Mouse (Mus musculus) embryonic stem cell, embryonic (primary cell): ENCODE measurements around the gene Gm48552.

ENCODE experiments used
- CTCF ChIA-PET, 4 experiments: fragments of 300-600 bp in 2 of 4; fragments of 350-600 bp in 2 of 4; sonication (Branson Sonifier 250); formaldehyde crosslinking; loops; one replicate each; lab custom pipeline; 2022; ENCODE audit warnings: inconsistent platforms in 2 of 4; lab: Charles Lee
- POLR2A ChIA-PET, 4 experiments: fragments of 300-600 bp in 2 of 4; fragments of 350-600 bp in 2 of 4; sonication (Branson Sonifier 250); formaldehyde crosslinking; loops; one replicate each; lab custom pipeline; 2022; ENCODE audit warnings: antibody characterized with exemption in 4 of 4, inconsistent platforms in 1 of 4; lab: Charles Lee

The Gm48552 gene

GRCm38 (mm10) chr10:81388505-81389055 lies at the start of gene Gm48552:
Gene Gm48552 (plus strand): TSS chr10:81389005.
- ChIA-PET CTCF (interaction anchor here in 2 of 4 experiments (0.5 to 4.9 kb wide), 8 partner anchors 10 to 370 kb away, joined by 4 to 75 read pairs (median 14); partner anchors contain the start of gene Fzr1 (in 1 of the 2)), POLR2A (interaction anchor here in 1 of 4 experiments (1.8 to 4.0 kb wide), 4 partner anchors 10 to 76 kb away, joined by 6 to 24 read pairs (median 15); partner anchors contain the start of gene Fzr1)

- ChIA-PET CTCF (interaction anchor here (0.5 to 7.4 kb wide), 50 partner anchors 9 to 264 kb away, joined by 3 to 155 read pairs (median 4); partner anchors contain the start of genes Cactin (in 2 of the 4), Hmg20b (in 2 of the 4), Pip5k1c (in 2 of the 4) and Atcay (in 1 of the 4)), POLR2A (interaction anchor here in 3 of 4 experiments (0.5 to 3.7 kb wide), 42 partner anchors 10 to 665 kb away, joined by 3 to 32 read pairs (median 4); partner anchors contain the start of genes Cactin (in 3 of the 3), Hmg20b (in 2 of the 3), Pip5k1c (in 2 of the 3) and 4930404N11Rik (in 1 of the 3))
These were observed 48.1 kb upstream of the Gm48552 start for GRCm38 (mm10) chr10:81340551-81341332.

GRCm38 (mm10) chr10:81341333-81341949 lies 47.4 kb upstream of the Gm48552 start:
- ChIA-PET POLR2A (interaction anchor here in 3 of 4 experiments (0.5 to 3.7 kb wide), 39 partner anchors 9 to 666 kb away, joined by 3 to 32 read pairs (median 5); partner anchors contain the start of genes Cactin (in 3 of the 3), Pip5k1c (in 3 of the 3), 4930404N11Rik (in 1 of the 3) and Aes (in 1 of the 3)), CTCF (interaction anchor here (0.5 to 7.4 kb wide), 52 partner anchors 10 to 1354 kb away, joined by 3 to 155 read pairs (median 4); partner anchors contain the start of genes Cactin (in 2 of the 4), Pip5k1c (in 2 of the 4), Tjp3 (in 2 of the 4) and Atcay (in 1 of the 4))

GRCm38 (mm10) chr10:81342686-81343505 lies 45.9 kb upstream of the Gm48552 start, which contains the start of gene Gipc3:
Gene Gipc3 (minus strand): TSS chr10:81343266.
- ChIA-PET POLR2A (interaction anchor here (0.6 to 3.7 kb wide), 18 partner anchors 8 to 1175 kb away, joined by 3 to 21 read pairs (median 4); partner anchors contain the start of genes Pip5k1c (in 2 of the 4), 4930404N11Rik (in 1 of the 4), Cactin (in 1 of the 4) and Eef2 (in 1 of the 4)), CTCF (interaction anchor here (0.5 to 7.4 kb wide), 24 partner anchors 9 to 228 kb away, joined by 3 to 155 read pairs (median 4); partner anchors contain the start of genes Tjp3 (in 2 of the 4), Atcay (in 1 of the 4), Cactin (in 1 of the 4) and Pip5k1c (in 1 of the 4))

GRCm38 (mm10) chr10:81344421-81345161 lies 44.2 kb upstream of the Gm48552 start:
- POLR2A ChIA-PET: no interaction called here

GRCm38 (mm10) chr10:81345162-81345534 lies 43.7 kb upstream of the Gm48552 start:
- POLR2A ChIA-PET: no interaction called here
- CTCF ChIA-PET: no interaction called here

More at GRCm38 (mm10) chr10:81344421-81345161, 44.2 kb upstream of the Gm48552 start:
- CTCF ChIA-PET: interaction anchor here in 1 of 4 experiments (7.4 kb wide), 1 partner anchor 54 kb away, joined by 155 read pairs; the partner anchor contains the start of genes Pip5k1c and Tjp3

GRCm38 (mm10) chr10:81346453-81347067 lies 42.2 kb upstream of the Gm48552 start:
- POLR2A ChIA-PET: interaction anchor here (0.5 to 2.5 kb wide), 58 partner anchors 8 to 795 kb away, joined by 3 to 15 read pairs (median 4); partner anchors contain the start of genes Cactin (in 3 of the 4), Fzr1 (in 3 of the 4), Pip5k1c (in 3 of the 4) and Dohh (in 1 of the 4)

GRCm38 (mm10) chr10:81349146-81349545 lies 39.7 kb upstream of the Gm48552 start:
- ChIA-PET POLR2A (interaction anchor here in 1 of 4 experiments (1.3 kb wide), 1 partner anchor 177 kb away, joined by 3 read pairs; no protein-coding TSS in a partner anchor), CTCF (no interaction called here)

More at GRCm38 (mm10) chr10:81346453-81347067, 42.2 kb upstream of the Gm48552 start:
- CTCF ChIA-PET: interaction anchor here (0.5 to 2.2 kb wide), 27 partner anchors 8 to 923 kb away, joined by 3 to 29 read pairs (median 4); partner anchors contain the start of genes Pip5k1c (in 2 of the 4), Abhd17a (in 1 of the 4), Cactin (in 1 of the 4) and Fzr1 (in 1 of the 4)

- CTCF ChIA-PET: interaction anchor here (0.5 to 2.4 kb wide), 44 partner anchors 10 to 388 kb away, joined by 3 to 29 read pairs (median 5); partner anchors contain the start of genes Pip5k1c (in 4 of the 4), Cactin (in 2 of the 4), Tjp3 (in 2 of the 4) and Fzr1 (in 1 of the 4)
- POLR2A ChIA-PET: interaction anchor here in 3 of 4 experiments (0.5 to 1.7 kb wide), 27 partner anchors 9 to 479 kb away, joined by 3 to 15 read pairs (median 4); partner anchors contain the start of genes Cactin (in 2 of the 3), Fzr1 (in 2 of the 3), Pip5k1c (in 2 of the 3) and 4930404N11Rik (in 1 of the 3)
These were observed 38.8 kb upstream of the Gm48552 start for GRCm38 (mm10) chr10:81349961-81350350.

- CTCF ChIA-PET: interaction anchor here (0.5 to 2.4 kb wide), 47 partner anchors 10 to 389 kb away, joined by 3 to 29 read pairs (median 5); partner anchors contain the start of genes Pip5k1c (in 4 of the 4), Cactin (in 2 of the 4), Tjp3 (in 2 of the 4) and Fzr1 (in 1 of the 4)
- POLR2A ChIA-PET: interaction anchor here in 3 of 4 experiments (0.5 to 2.1 kb wide), 29 partner anchors 10 to 479 kb away, joined by 3 to 15 read pairs (median 4); partner anchors contain the start of genes Cactin (in 2 of the 3), Fzr1 (in 2 of the 3), Pip5k1c (in 2 of the 3) and 4930404N11Rik (in 1 of the 3)
These were observed 38.3 kb upstream of the Gm48552 start, which contains the start of gene Hmg20b for GRCm38 (mm10) chr10:81350351-81351063. Gene Hmg20b (minus strand): TSS chr10:81350480.

- CTCF ChIA-PET: interaction anchor here in 3 of 4 experiments (0.8 to 2.4 kb wide), 11 partner anchors 9 to 63 kb away, joined by 3 to 25 read pairs (median 6); partner anchors contain the start of genes Pip5k1c (in 2 of the 3), Cactin (in 1 of the 3), Gipc3 (in 1 of the 3) and Tjp3 (in 1 of the 3)
- POLR2A ChIA-PET: interaction anchor here in 3 of 4 experiments (0.6 to 4.0 kb wide), 16 partner anchors 10 to 954 kb away, joined by 3 to 17 read pairs (median 4); partner anchors contain the start of genes Cactin (in 2 of the 3), Pip5k1c (in 2 of the 3), 4930404N11Rik (in 1 of the 3) and Fzr1 (in 1 of the 3)
These were observed 37.0 kb upstream of the Gm48552 start for GRCm38 (mm10) chr10:81351678-81352291.

- ChIA-PET POLR2A (interaction anchor here (0.5 to 4.0 kb wide), 57 partner anchors 8 to 752 kb away, joined by 3 to 17 read pairs (median 4); partner anchors contain the start of genes 4930404N11Rik (in 4 of the 4), Apba3 (in 2 of the 4), Cactin (in 2 of the 4) and Dohh (in 2 of the 4)), CTCF (interaction anchor here (0.6 to 1.6 kb wide), 17 partner anchors 9 to 1213 kb away, joined by 3 to 10 read pairs (median 3); partner anchors contain the start of genes Pip5k1c (in 2 of the 4) and Gipc3 (in 1 of the 4))
These were observed 33.9 kb upstream of the Gm48552 start for GRCm38 (mm10) chr10:81354738-81355477.
